Mouse (Mus musculus): ENCODE measurements around the gene Rimbp2. TPM values are rescaled to one million over a fixed set of nuclear protein-coding genes. Genes with fewer than 3 reads are reported as not detected.

Gene Rimbp2
- polyA plus RNA-seq, 1 experiment from 2014 or later = 0.63 TPM

DNA sequence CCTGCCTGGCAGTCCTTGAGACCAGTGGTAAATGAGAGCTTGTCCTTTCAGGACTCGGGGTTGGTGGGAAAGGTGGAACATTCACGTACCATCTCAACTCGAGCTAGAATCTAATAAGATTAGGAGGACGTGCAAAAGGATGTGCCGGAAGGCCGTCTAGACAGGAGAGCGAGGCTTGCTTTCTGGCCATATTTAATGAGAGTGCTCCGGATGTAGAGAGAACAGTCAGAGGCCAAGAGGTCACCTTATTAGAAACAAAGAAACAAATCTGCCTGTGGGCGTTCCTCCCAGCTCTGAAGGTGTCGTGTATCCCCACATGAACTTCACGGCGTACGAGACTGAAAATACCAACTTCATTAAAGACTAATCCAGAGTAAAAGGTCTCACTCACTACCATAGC is 53.3 kb downstream of the Rimbp2 start:
- no peak for ATAC-seq (ENCODE audit: insufficient number of reproducible peaks, insufficient read depth, low FRiP score, low read depth)
- WGBS = 73% methylated on average over 13 of the region's 13 CpGs

DNA sequence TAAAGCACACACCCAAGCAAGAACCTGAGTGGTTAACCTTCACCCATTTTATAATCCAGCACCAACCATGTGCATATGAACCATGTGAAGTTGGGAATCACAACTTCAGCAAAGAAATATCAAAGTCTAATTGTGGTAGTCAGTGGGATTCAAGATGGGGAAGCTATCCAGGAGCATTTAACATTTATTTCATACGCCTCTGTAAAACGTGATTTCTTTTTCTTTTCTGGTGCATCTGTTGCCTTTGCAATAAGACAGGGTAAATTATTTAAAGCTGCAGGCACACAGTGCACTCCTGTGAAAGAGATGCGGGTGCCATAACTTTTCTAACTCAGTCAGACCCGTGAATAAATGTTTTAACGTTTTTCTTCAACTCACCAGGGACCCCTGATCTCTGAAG is 58.4 kb downstream of the Rimbp2 start:
- Histone ChIP-seq H3K27me3 (ENCODE audit: control insufficient read depth, insufficient read depth, low read length) (no peaks in the 10 kb centered on the region), H3K4me2 (ENCODE audit: low read length) (no peak overlapping the region), H3K4me1 (ENCODE audit: control insufficient read depth in 2 of 2, insufficient read depth in 2 of 2, low read length in 2 of 2) (no peaks in the 10 kb centered on the region), H3K36me3 (ENCODE audit: control insufficient read depth, insufficient read depth, low read length) (no peaks in the 10 kb centered on the region), H3K9ac (ENCODE audit: low read length) (no peak overlapping the region), H3K9me3 (ENCODE audit: control insufficient read depth, low read length) (no peaks in the 10 kb centered on the region), H3K4me3 (ENCODE audit: control insufficient read depth in 1 of 2, insufficient read depth in 1 of 2, low read depth in 1 of 2, low read length in 2 of 2) (no peak overlapping the region), H3K27ac (replicated peaks in 1 of 2; ENCODE audit: control insufficient read depth in 1 of 2, insufficient read depth in 1 of 2, low read depth in 2 of 2, low read length in 2 of 2) (no peak overlapping the region)
- WGBS = 67% methylated on average over 5 of the region's 5 CpGs
- no peak for ATAC-seq (ENCODE audit: insufficient number of reproducible peaks, insufficient read depth, low FRiP score, low read depth)

More for the DNA sequence above, 53.3 kb downstream of the Rimbp2 start:
- no peak overlapping the region for H3K27ac ChIP-seq (replicated peaks in 1 of 2; ENCODE audit: control insufficient read depth in 1 of 2, insufficient read depth in 1 of 2, low read depth in 2 of 2, low read length in 2 of 2)
- no peaks in the 10 kb centered on the region for H3K4me1 ChIP-seq (ENCODE audit: control insufficient read depth in 2 of 2, insufficient read depth in 2 of 2, low read length in 2 of 2)
- H3K4me2 ChIP-seq (ENCODE audit: low read length) = no peak overlapping the region
- no peak overlapping the region for H3K9ac ChIP-seq (ENCODE audit: low read length)
- H3K27me3 ChIP-seq (ENCODE audit: control insufficient read depth, insufficient read depth, low read length) = no peaks in the 10 kb centered on the region
- no peaks in the 10 kb centered on the region for H3K9me3 ChIP-seq (ENCODE audit: control insufficient read depth, low read length)
- H3K4me3 ChIP-seq (ENCODE audit: control insufficient read depth in 1 of 2, insufficient read depth in 1 of 2, low read depth in 1 of 2, low read length in 2 of 2) = no peak overlapping the region
- no peaks in the 10 kb centered on the region for H3K36me3 ChIP-seq (ENCODE audit: control insufficient read depth, insufficient read depth, low read length)

DNA sequence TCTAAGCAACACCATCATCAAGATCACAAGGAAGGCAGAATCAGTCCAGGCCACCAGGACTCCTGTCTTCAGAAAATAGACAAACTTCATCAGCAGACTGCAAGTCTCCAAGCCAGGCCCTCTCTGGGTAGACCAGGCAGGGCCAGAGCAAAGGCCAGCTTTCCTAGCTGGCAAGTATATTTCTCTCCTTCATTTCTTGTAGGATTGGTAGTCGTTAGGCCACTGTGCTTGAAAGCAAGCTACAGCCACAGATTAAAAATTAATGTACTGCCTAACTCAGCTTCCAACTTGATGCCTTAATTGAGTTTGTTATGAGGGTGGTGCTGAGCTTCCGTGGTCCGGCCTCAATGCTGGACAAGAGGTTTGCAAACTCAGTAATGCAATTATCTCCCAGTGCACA is 65.7 kb downstream of the Rimbp2 start:
- Histone ChIP-seq H3K9me3 (ENCODE audit: control insufficient read depth, low read length) (no peaks in the 10 kb centered on the region), H3K9ac (ENCODE audit: low read length) (no peak overlapping the region), H3K4me2 (ENCODE audit: low read length) (no peak overlapping the region), H3K27me3 (ENCODE audit: control insufficient read depth, insufficient read depth, low read length) (no peaks in the 10 kb centered on the region), H3K36me3 (ENCODE audit: control insufficient read depth, insufficient read depth, low read length) (no peaks in the 10 kb centered on the region), H3K4me1 (ENCODE audit: control insufficient read depth in 2 of 2, insufficient read depth in 2 of 2, low read length in 2 of 2) (no peaks in the 10 kb centered on the region), H3K4me3 (ENCODE audit: control insufficient read depth in 1 of 2, insufficient read depth in 1 of 2, low read depth in 1 of 2, low read length in 2 of 2) (no peak overlapping the region), H3K27ac (replicated peaks in 1 of 2; ENCODE audit: control insufficient read depth in 1 of 2, insufficient read depth in 1 of 2, low read depth in 2 of 2, low read length in 2 of 2) (no peak overlapping the region)
- 78% methylated on average over 3 of the region's 3 CpGs for WGBS
- ATAC-seq (ENCODE audit: insufficient number of reproducible peaks, insufficient read depth, low FRiP score, low read depth) = no peak

DNA sequence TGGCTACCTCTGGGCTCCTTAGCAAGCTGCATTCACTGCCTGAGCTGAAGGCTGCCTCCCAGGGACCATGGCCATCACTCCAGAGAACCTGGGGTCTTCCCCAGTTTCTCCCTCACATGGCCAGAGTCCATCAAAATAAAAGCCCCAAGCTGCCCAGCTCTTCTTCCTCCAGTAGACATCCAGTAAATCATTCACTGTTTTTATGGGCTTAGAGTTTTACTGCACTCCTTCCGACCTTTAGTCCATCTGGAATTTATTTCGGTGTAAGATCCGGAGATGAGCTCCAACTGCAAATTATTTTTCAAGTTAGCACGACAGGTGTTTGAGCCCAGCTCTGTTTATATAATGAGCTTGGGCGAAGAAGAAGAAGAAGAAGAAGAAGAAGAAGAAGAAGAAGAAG is 69.0 kb downstream of the Rimbp2 start:
- Histone ChIP-seq H3K27me3 (ENCODE audit: control insufficient read depth, insufficient read depth, low read length) (no peaks in the 10 kb centered on the region), H3K4me1 (ENCODE audit: control insufficient read depth in 2 of 2, insufficient read depth in 2 of 2, low read length in 2 of 2) (no peaks in the 10 kb centered on the region), H3K9me3 (ENCODE audit: control insufficient read depth, low read length) (no peaks in the 10 kb centered on the region), H3K27ac (replicated peaks in 1 of 2; ENCODE audit: control insufficient read depth in 1 of 2, insufficient read depth in 1 of 2, low read depth in 2 of 2, low read length in 2 of 2) (no peak overlapping the region), H3K36me3 (ENCODE audit: control insufficient read depth, insufficient read depth, low read length) (no peaks in the 10 kb centered on the region), H3K9ac (ENCODE audit: low read length) (no peak overlapping the region), H3K4me2 (ENCODE audit: low read length) (no peak overlapping the region), H3K4me3 (ENCODE audit: control insufficient read depth in 1 of 2, insufficient read depth in 1 of 2, low read depth in 1 of 2, low read length in 2 of 2) (no peak overlapping the region)
- 84% methylated on average over 5 of the region's 5 CpGs for WGBS
- ATAC-seq (ENCODE audit: insufficient number of reproducible peaks, insufficient read depth, low FRiP score, low read depth) = no peak

DNA sequence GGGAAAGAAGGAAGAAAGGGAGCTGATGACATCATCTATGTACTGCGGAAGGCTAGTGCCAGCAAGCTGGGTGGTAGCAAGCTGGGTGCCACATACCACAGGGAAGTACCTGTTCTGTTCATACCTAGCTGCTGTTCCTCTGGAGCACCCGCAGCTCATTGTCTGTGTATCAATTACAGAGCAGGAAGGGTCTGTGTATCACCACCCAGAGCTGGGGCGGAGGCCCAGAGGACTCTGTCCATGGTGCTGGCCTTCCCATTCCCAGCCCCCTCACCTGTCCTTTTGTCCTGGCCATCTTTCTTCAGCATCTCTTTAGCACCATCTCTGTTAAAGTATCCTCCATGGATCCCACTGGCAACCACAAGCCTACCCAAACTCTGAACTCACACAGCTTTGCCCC is 74.2 kb downstream of the Rimbp2 start:
- Histone ChIP-seq H3K4me2 (ENCODE audit: low read length) (no peak overlapping the region), H3K4me1 (ENCODE audit: control insufficient read depth in 2 of 2, insufficient read depth in 2 of 2, low read length in 2 of 2) (no peaks in the 10 kb centered on the region), H3K27ac (replicated peaks in 1 of 2; ENCODE audit: control insufficient read depth in 1 of 2, insufficient read depth in 1 of 2, low read depth in 2 of 2, low read length in 2 of 2) (no peak overlapping the region), H3K4me3 (ENCODE audit: control insufficient read depth in 1 of 2, insufficient read depth in 1 of 2, low read depth in 1 of 2, low read length in 2 of 2) (no peak overlapping the region), H3K9me3 (ENCODE audit: control insufficient read depth, low read length) (no peaks in the 10 kb centered on the region), H3K36me3 (ENCODE audit: control insufficient read depth, insufficient read depth, low read length) (no peaks in the 10 kb centered on the region), H3K9ac (ENCODE audit: low read length) (no peak overlapping the region), H3K27me3 (ENCODE audit: control insufficient read depth, insufficient read depth, low read length) (peaks cover 15% of the 10 kb centered on the region)
- WGBS = 38% methylated on average over 3 of the region's 3 CpGs
- no peak for ATAC-seq (ENCODE audit: insufficient number of reproducible peaks, insufficient read depth, low FRiP score, low read depth)

DNA sequence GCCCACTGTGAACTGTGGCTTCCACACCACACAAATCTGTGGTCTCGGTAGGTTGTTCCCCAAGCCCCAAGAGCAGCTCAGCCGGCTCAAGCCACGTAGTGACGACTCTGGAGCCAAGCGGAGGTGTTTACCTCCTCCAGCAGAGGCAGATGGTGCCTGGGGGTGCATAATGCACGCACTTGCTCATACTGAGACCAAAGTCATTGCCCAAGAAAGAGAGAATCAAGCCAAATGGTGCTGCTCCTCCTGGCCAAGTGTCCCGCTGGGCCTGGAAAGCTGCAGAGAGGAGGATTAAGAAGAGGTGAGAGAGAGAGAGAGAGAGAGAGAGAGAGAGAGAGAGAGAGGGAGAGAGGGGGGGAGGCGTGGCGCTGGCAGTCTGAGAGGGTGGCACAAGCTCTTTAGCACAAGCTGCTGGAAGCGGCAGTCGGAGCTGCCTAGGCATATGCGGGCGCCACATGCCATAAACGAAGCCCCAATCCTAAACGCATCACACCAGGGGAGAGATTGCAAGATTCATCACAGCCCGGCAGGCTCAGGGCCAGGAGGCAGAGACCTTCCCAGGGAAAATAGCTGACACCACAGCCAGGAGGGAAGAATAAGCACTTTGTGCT is 75.8 kb downstream of the Rimbp2 start:
- Histone ChIP-seq H3K4me1 (ENCODE audit: control insufficient read depth in 2 of 2, insufficient read depth in 2 of 2, low read length in 2 of 2) (no peaks in the 10 kb centered on the region), H3K27me3 (ENCODE audit: control insufficient read depth, insufficient read depth, low read length) (peaks cover 15% of the 10 kb centered on the region), H3K4me3 (ENCODE audit: control insufficient read depth in 1 of 2, insufficient read depth in 1 of 2, low read depth in 1 of 2, low read length in 2 of 2) (no peak overlapping the region), H3K36me3 (ENCODE audit: control insufficient read depth, insufficient read depth, low read length) (no peaks in the 10 kb centered on the region), H3K27ac (replicated peaks in 1 of 2; ENCODE audit: control insufficient read depth in 1 of 2, insufficient read depth in 1 of 2, low read depth in 2 of 2, low read length in 2 of 2) (no peak overlapping the region), H3K4me2 (ENCODE audit: low read length) (no peak overlapping the region), H3K9me3 (ENCODE audit: control insufficient read depth, low read length) (no peaks in the 10 kb centered on the region), H3K9ac (ENCODE audit: low read length) (no peak overlapping the region)
- no peak for ATAC-seq (ENCODE audit: insufficient number of reproducible peaks, insufficient read depth, low FRiP score, low read depth)
- WGBS = 5% methylated on average over 16 of the region's 16 CpGs

DNA sequence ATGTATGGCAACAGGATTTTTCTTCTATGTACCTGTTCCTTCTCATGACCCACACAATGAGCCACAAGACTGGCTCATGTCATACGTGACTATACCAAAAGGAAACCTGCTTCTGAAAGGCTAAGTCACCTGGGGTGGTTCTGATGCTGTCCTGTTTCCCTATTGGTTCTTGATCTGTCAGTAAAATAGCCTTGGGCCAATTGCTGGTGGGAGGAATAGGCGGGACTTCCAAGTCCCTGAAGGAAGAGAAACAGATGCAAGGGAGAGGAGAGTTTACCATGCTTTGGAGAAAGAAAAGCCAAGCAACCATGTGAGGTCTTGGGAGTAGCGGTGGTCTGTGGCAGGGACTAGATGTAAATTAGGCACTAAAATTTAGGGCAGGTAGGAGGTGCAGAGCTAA is 81.6 kb downstream of the Rimbp2 start:
- Histone ChIP-seq H3K27me3 (ENCODE audit: control insufficient read depth, insufficient read depth, low read length) (peaks cover under 1% of the 10 kb centered on the region; the same call in 1 of the 2 replicates), H3K4me2 (ENCODE audit: low read length) (no peak overlapping the region), H3K27ac (replicated peaks in 1 of 2; ENCODE audit: control insufficient read depth in 1 of 2, insufficient read depth in 1 of 2, low read depth in 2 of 2, low read length in 2 of 2) (no peak overlapping the region), H3K4me3 (ENCODE audit: control insufficient read depth in 1 of 2, insufficient read depth in 1 of 2, low read depth in 1 of 2, low read length in 2 of 2) (no peak overlapping the region), H3K4me1 (ENCODE audit: control insufficient read depth in 2 of 2, insufficient read depth in 2 of 2, low read length in 2 of 2) (no peaks in the 10 kb centered on the region), H3K9me3 (ENCODE audit: control insufficient read depth, low read length) (no peaks in the 10 kb centered on the region), H3K36me3 (ENCODE audit: control insufficient read depth, insufficient read depth, low read length) (no peaks in the 10 kb centered on the region), H3K9ac (ENCODE audit: low read length) (no peak overlapping the region)
- WGBS = 68% methylated on average over 3 of the region's 3 CpGs
- no peak for ATAC-seq (ENCODE audit: insufficient number of reproducible peaks, insufficient read depth, low FRiP score, low read depth)

DNA sequence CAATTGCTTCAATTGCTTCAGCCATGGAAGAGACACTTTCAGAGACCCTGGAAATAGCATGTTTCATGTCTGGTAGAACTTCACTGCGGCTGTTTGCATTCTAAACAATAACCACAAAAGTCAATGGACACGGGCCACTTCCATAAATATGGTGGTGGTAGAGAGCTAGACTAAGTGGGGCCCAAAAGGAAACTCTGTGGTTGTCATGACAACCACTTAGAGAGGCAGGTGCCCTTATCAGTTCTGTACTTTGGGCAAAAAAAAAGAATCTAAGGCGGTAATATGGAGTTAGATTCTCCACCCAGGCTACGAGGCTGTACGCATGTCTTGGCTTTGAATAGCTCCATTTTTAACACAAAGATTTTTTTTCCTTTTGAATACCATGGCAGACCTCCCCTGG is 86.5 kb downstream of the Rimbp2 start:
- Histone ChIP-seq H3K4me3 (ENCODE audit: control insufficient read depth in 1 of 2, insufficient read depth in 1 of 2, low read depth in 1 of 2, low read length in 2 of 2) (no peak overlapping the region), H3K9me3 (ENCODE audit: control insufficient read depth, low read length) (no peaks in the 10 kb centered on the region)
- 76% methylated on average over 5 of the region's 5 CpGs for WGBS

More for the DNA sequence above, 86.5 kb downstream of the Rimbp2 start:
- H3K4me1 ChIP-seq (ENCODE audit: control insufficient read depth in 2 of 2, insufficient read depth in 2 of 2, low read length in 2 of 2) = no peaks in the 10 kb centered on the region
- no peaks in the 10 kb centered on the region for H3K27me3 ChIP-seq (ENCODE audit: control insufficient read depth, insufficient read depth, low read length)
- ATAC-seq (ENCODE audit: insufficient number of reproducible peaks, insufficient read depth, low FRiP score, low read depth) = no peak
- H3K4me2 ChIP-seq (ENCODE audit: low read length) = no peak overlapping the region
- H3K36me3 ChIP-seq (ENCODE audit: control insufficient read depth, insufficient read depth, low read length) = no peaks in the 10 kb centered on the region
- H3K27ac ChIP-seq (replicated peaks in 1 of 2; ENCODE audit: control insufficient read depth in 1 of 2, insufficient read depth in 1 of 2, low read depth in 2 of 2, low read length in 2 of 2) = no peak overlapping the region
- H3K9ac ChIP-seq (ENCODE audit: low read length) = no peak overlapping the region
